Mouse (Mus musculus) gastrocnemius, adult 8-10 months (tissue): ENCODE data around the gene Map3k10. TPM values are rescaled to one million over a fixed set of nuclear protein-coding genes. Genes with fewer than 3 reads are reported as not detected.

Experiments used
- DNase-seq, 2 experiments: peaks; one replicate each; pipeline ENCODE4 v3.0.0; 2022; ENCODE audit warnings: low spot score in 2 of 2
- total RNA-seq, 4 experiments: library from RNA; stranded (reverse); gene quantifications; 2 replicates each; pipeline ENCODE4 v1.2.4; 2022

Gene Map3k10
- total RNA-seq, 4 experiments from 2014 or later, result 40.0 to 47.7 (median 42.4) TPM

- no peak for DNase-seq
Measured at GRCm38 (mm10) chr7:27609285-27609684, 65.1 kb downstream of the Map3k10 start.

GRCm38 (mm10) chr7:27608130-27608529 is 66.3 kb downstream of the Map3k10 start:
- no peak for DNase-seq

DNA sequence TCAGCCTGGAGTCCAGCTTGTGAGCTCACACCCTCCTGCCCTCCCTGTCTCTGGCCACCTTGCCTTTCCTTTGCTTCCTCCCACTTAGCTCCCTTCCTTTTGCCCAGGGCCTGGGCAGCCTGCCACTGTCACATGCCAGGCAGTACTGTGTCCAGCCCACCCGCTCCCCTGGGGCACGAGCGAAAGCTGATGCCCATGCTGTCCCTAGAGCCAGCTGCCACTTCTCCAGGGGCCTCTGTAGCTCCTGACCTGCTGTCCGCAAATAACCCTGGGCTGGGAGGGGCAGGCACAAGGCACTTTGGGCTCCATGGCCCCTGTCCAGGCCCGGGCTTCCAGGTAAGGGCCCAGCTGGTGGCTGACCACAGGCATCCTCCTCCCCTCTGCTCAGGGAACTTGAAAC is 66.8 kb downstream of the Map3k10 start:
- DNase-seq, result peak; percentile 87 to 95

DNA sequence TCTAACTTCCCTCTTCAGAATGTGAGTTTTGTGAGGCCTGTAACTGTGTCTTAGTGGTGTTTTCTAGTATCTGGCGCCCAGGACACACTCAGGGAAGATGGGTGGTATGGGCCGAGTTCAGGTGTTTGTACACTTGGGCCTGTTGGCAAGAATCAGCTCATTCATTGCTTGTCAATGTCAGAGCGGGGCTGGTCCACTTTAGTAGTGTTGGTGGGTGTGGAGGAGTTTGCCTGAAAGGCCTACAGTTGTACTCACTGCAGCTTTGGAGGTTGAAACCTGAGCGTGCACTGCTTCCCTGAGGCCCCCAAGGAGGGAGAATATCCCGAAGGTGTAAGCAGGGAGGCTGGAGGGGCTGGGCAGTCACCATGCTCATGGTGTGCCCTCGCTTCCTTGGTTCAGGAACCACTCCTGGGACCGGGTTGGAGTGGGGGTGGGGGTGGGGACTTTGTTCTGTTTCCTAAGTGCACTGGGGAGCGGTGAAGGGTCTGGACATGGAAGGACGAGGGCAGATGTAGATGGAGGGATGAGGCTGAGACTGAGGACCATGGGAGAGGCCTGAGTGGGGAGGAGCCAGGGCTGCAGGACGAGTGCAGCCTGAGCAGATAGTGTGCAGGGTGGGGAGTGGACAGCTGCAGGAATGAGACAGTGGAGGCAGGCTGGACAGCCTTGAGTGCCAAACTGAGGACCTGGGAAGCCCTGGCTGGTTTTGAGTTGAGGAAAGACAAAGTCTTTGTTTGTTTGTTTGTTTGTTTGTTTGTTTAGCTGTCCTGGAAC is 67.7 kb downstream of the Map3k10 start:
- DNase-seq, result no peak

Other genes with a start within 250 kb of the Map3k10 start
- not detected for gene Sptbn4, start 226.9 kb downstream of the Map3k10 start, total RNA-seq
- 10 to 100 TPM in 3 of 4 experiments, 1 to 10 TPM in 1; 9.9 to 14.4 (median 11.3) TPM for gene Blvrb, start 226.6 kb downstream of the Map3k10 start, total RNA-seq
- gene Sertad3, start 200.8 kb downstream of the Map3k10 start, total RNA-seq, result 1 to 10 TPM; 3.8 to 5.3 (median 4.3) TPM
- 1 to 10 TPM; 6.5 to 9.8 (median 8.8) TPM for gene Sertad1, start 187.7 kb downstream of the Map3k10 start, total RNA-seq
- 1 to 10 TPM; 2.3 to 7.7 (median 5.7) TPM for gene Prx, start 175.3 kb downstream of the Map3k10 start, total RNA-seq
- under 1 TPM in 1 of 4 experiments, not detected in 3; 0.11 TPM for gene Hipk4, start 151.3 kb downstream of the Map3k10 start, total RNA-seq
- gene Pld3, start 121.4 kb downstream of the Map3k10 start, total RNA-seq, result 10 to 100 TPM; 14.0 to 15.3 (median 14.9) TPM
- gene 2310022A10Rik, start 121.4 kb downstream of the Map3k10 start, total RNA-seq, result 100 to 1,000 TPM; 118 to 123 (median 121) TPM
- gene Akt2, start 83.0 kb downstream of the Map3k10 start, total RNA-seq, result 100 to 1,000 TPM; 178 to 228 (median 207) TPM
- not detected for gene Ttc9b, start 20.7 kb downstream of the Map3k10 start, total RNA-seq
- gene Zfp607b, start 14.7 kb upstream of the Map3k10 start, total RNA-seq, result under 1 TPM; 0.11 to 0.70 (median 0.33) TPM
- 1 to 10 TPM; 5.8 to 9.5 (median 6.8) TPM for gene Zfp60, start 56.8 kb upstream of the Map3k10 start, total RNA-seq
- gene Zfp626, start 132.6 kb upstream of the Map3k10 start, total RNA-seq, result 1 to 10 TPM; 4.0 to 5.3 (median 4.4) TPM
- 1 to 10 TPM; 2.3 to 2.7 (median 2.6) TPM for gene Zfp59, start 164.0 kb upstream of the Map3k10 start, total RNA-seq
- 1 to 10 TPM; 1.7 to 2.9 (median 1.9) TPM for gene Zfp607a, start 182.9 kb upstream of the Map3k10 start, total RNA-seq